Comparison of ENCODE assay signal across 30 mouse cellular contexts in the genomic region with DNA sequence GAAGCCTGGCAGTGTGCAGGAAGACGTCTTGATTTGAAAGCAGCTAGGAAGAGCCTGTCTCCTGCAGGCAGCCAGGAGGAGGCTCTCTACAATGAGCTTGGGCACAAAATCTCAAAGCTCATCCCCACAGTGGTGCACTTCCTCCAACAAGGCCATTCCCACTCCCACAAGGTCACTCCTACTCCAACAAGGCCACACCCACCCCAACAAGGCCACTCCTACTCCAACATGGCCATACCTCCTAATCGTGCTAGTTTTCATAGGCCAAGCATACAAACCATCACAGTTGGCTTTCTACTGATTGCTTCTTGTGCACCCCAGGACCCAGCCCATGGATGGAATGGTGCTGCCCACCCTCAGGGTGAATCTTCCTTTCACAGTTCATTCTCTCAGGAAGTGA.
"Had no signal": no experiment of that assay in that cellular context is flagged by ENCODE, and none has a peak within 500 bp of the region (broad histone marks: within the 10 kb centered on the region; RNA-seq: fewer than 3 reads in every experiment).

No protein-coding gene starts in this region.

- H3K9ac ChIP-seq: heart, embryonic 12.5 days; heart, embryonic 13.5 days; heart, embryonic 15.5 days; hindbrain, embryonic 12.5 days; hindbrain, embryonic 13.5 days; hindbrain, embryonic 14.5 days; hindbrain, embryonic 15.5 days; intestine, embryonic 15.5 days; kidney, embryonic 15.5 days had no signal

- H3K27ac ChIP-seq: heart, embryonic 13.5 days; heart, embryonic 15.5 days; hindbrain, embryonic 10.5 days; hindbrain, embryonic 12.5 days; hindbrain, embryonic 13.5 days; hindbrain, embryonic 14.5 days; hindbrain, embryonic 15.5 days; hindbrain, postnatal 0 days; intestine, embryonic 15.5 days; kidney, embryonic 15.5 days; kidney, postnatal 0 days; layer of hippocampus, adult 2 months; left cerebral cortex, adult 2 months had no signal

- H3K4me3 ChIP-seq: heart, embryonic 12.5 days; heart, embryonic 13.5 days; heart, embryonic 15.5 days; hindbrain, embryonic 10.5 days; hindbrain, embryonic 12.5 days; hindbrain, embryonic 13.5 days; hindbrain, embryonic 15.5 days; intestine, embryonic 15.5 days; kidney, embryonic 15.5 days; layer of hippocampus, adult 2 months; left cerebral cortex, adult 2 months had no signal

- H3K9me3 ChIP-seq: heart, embryonic 12.5 days; heart, embryonic 15.5 days; hindbrain, embryonic 10.5 days; hindbrain, embryonic 12.5 days; hindbrain, embryonic 13.5 days; hindbrain, embryonic 15.5 days; intestine, embryonic 15.5 days; kidney, embryonic 15.5 days had no signal

- H3K36me3 ChIP-seq: heart, embryonic 12.5 days; heart, embryonic 13.5 days; heart, embryonic 15.5 days; hindbrain, embryonic 10.5 days; hindbrain, embryonic 12.5 days; hindbrain, embryonic 13.5 days; hindbrain, embryonic 15.5 days; intestine, embryonic 15.5 days; kidney, embryonic 15.5 days had no signal

- DNase-seq: heart, postnatal 10 days; heart, postnatal 14 days; heart, postnatal 36 days; heart, postnatal 4 days; kidney, adult 11 months; kidney, adult 18-20 months; kidney, adult 2 months; kidney, adult 8-10 months; kidney, adult 9 months; kidney, postnatal 10 days; kidney, postnatal 14 days; kidney, postnatal 25 days; kidney, postnatal 36 days; kidney, postnatal 4 days; layer of hippocampus, adult 9-11 months; layer of hippocampus, postnatal 36 days had no signal

- H3K4me1 ChIP-seq: heart, embryonic 15.5 days; intestine, embryonic 15.5 days; kidney, embryonic 15.5 days had no signal
